In the genomic region with DNA sequence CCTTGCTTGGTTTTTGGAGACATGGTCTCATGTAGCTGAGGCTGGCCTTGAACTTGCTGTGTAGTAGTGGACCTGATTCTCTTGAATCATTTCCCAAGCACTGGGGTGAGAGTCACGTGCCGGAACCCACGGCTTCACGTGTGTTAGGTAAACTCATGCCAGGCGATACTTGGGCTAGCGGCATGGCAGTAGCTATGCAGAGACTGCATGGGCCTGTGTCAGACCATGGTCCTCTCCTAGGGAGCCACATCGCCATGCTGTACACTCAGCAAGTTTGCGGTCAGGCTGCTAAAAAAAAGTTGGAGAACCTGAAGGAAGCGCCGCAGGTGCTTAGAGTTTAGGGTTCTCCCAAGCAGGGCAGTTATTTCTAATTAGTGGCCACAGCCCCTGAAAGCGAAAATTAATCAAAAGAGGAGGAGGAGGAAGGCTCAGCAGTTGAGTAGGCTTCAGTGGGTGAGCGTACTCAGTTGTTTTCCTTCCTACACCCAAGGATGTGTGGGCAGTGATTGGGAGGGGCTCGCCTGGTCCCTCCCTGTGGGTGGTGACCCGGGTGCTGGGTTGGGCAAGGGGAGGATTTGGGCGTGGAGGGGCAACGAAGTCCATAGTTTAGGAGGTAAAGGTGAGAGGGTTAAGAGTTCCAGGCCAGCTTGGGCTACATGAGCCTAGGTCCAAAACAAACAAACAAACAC, we compare ENCODE assay signal across 8 mouse cellular contexts. TPM values are rescaled to one million over a fixed set of nuclear protein-coding genes. Genes with fewer than 3 reads are reported as not detected.
DNase-seq lines count a peak whose midpoint lies in the region; ATAC-seq and TF ChIP-seq lines count a peak whose summit lies in the region.

No protein-coding gene starts in this region.

- WGBS in embryonic facial prominence, embryonic 10.5 days: 55% methylated on average over 16 of the region's 16 CpGs
- 54% methylated on average over 16 of the region's 16 CpGs for WGBS in heart, embryonic 10.5 days
- 51% methylated on average over 16 of the region's 16 CpGs for WGBS in lung, postnatal 0 days

- no peak overlapping the region for H3K9ac ChIP-seq in lung, postnatal 0 days (replicated peaks; ENCODE audit: low read depth)

- peak overlapping the region; percentile 98 for H3K27ac ChIP-seq in embryonic facial prominence, embryonic 10.5 days (replicated peaks)
- H3K27ac ChIP-seq in heart, embryonic 10.5 days: peak overlapping the region; percentile 99
- H3K27ac ChIP-seq in lung, postnatal 0 days (ENCODE audit: low read length): peak overlapping the region; percentile 98

- no peaks in the 10 kb centered on the region for H3K27me3 ChIP-seq in embryonic facial prominence, embryonic 10.5 days (replicated peaks; ENCODE audit: low read depth, poor library complexity, severe bottlenecking)
- no peaks in the 10 kb centered on the region for H3K27me3 ChIP-seq in heart, embryonic 10.5 days (ENCODE audit: insufficient read depth, poor library complexity, severe bottlenecking)
- H3K27me3 ChIP-seq in lung, postnatal 0 days (replicated peaks; ENCODE audit: insufficient read depth, low read length): no peaks in the 10 kb centered on the region

- peaks cover 8% of the 10 kb centered on the region; the same call in 1 of the 2 replicates for H3K9me3 ChIP-seq in embryonic facial prominence, embryonic 10.5 days
- H3K9me3 ChIP-seq in heart, embryonic 10.5 days: peaks cover 4% of the 10 kb centered on the region; the same call in 1 of the 2 replicates
- H3K9me3 ChIP-seq in lung, postnatal 0 days (ENCODE audit: low read length): no peaks in the 10 kb centered on the region

- peak overlapping the region; percentile 95 for H3K4me3 ChIP-seq in embryonic facial prominence, embryonic 10.5 days
- peak overlapping the region; percentile 97 for H3K4me3 ChIP-seq in heart, embryonic 10.5 days
- peak overlapping the region; percentile 99 for H3K4me3 ChIP-seq in lung, postnatal 0 days (ENCODE audit: low read depth, low read length)

- H3K4me1 ChIP-seq in embryonic facial prominence, embryonic 10.5 days: peaks cover 42% of the 10 kb centered on the region
- H3K4me1 ChIP-seq in heart, embryonic 10.5 days: peaks cover 35% of the 10 kb centered on the region
- H3K4me1 ChIP-seq in lung, postnatal 0 days (ENCODE audit: insufficient read depth, low read depth, low read length): peaks cover 21% of the 10 kb centered on the region

- DNase-seq in gastrocnemius, adult 18-20 months (ENCODE audit: low spot score): peak; percentile 52
- no peak for DNase-seq in gastrocnemius, postnatal 10 days
- peak; percentile 36 for DNase-seq in embryonic facial prominence, embryonic 10.5 days (ENCODE audit: low spot score)
- DNase-seq in heart, embryonic 10.5 days (ENCODE audit: low spot score): peak; percentile 83
- peak; percentile 87 to 90 for DNase-seq in kidney, adult 8-10 months
- DNase-seq in lung, postnatal 0 days (ENCODE audit: low spot score): peak; percentile 90
- DNase-seq in ovary, postnatal 10 days (ENCODE audit: low spot score): peak; percentile 45
- DNase-seq in right cerebral cortex, postnatal 10 days (ENCODE audit: low spot score in 2 of 2): no peak

- TF ChIP-seq CTCF in lung, postnatal 0 days (IDR thresholded peaks at IDR 0.05): no peak

- H3K4me2 ChIP-seq in lung, postnatal 0 days (replicated peaks; ENCODE audit: low read depth, low read length): peak overlapping the region; percentile 76

- peak; percentile 76 for ATAC-seq in lung, postnatal 0 days

- peaks cover 24% of the 10 kb centered on the region for H3K36me3 ChIP-seq in embryonic facial prominence, embryonic 10.5 days (replicated peaks)
- peaks cover 9% of the 10 kb centered on the region; the same call in 1 of the 2 replicates for H3K36me3 ChIP-seq in heart, embryonic 10.5 days
- no peaks in the 10 kb centered on the region for H3K36me3 ChIP-seq in lung, postnatal 0 days (ENCODE audit: insufficient read depth, low read length)

- peak; percentile 35 for TF ChIP-seq EP300 in lung, postnatal 0 days (IDR thresholded peaks at IDR 0.05)

RNA-seq across cellular contexts. Expression of a gene that starts 10.0 kb away (rescaled TPM):
- 10 to 100 TPM; 39.4 to 45.3 TPM for total RNA-seq in gastrocnemius, adult 18-20 months (2021)
- 10 to 100 TPM; 44.2 to 48.4 TPM for total RNA-seq in gastrocnemius, postnatal 10 days (2021)
- 119 and 124 TPM in 2 replicates for polyA plus RNA-seq in embryonic facial prominence, embryonic 10.5 days (2016; fragmentation: Nextera tagmentation; extraction: Ambion mirVana)
- 104 and 110 TPM in 2 replicates for polyA plus RNA-seq in heart, embryonic 10.5 days (2016; fragmentation: Nextera tagmentation; extraction: Ambion mirVana)
- polyA plus RNA-seq in lung, postnatal 0 days (2015; fragmentation: Nextera tagmentation; extraction: Ambion mirVana): 278 and 286 TPM in 2 replicates

RNA-seq across cellular contexts. Expression of a gene that starts 30.9 kb away (rescaled TPM):
- 10 to 100 TPM; 14.1 to 16.0 TPM for total RNA-seq in gastrocnemius, adult 18-20 months (2021)
- total RNA-seq in gastrocnemius, postnatal 10 days (2021): 10 to 100 TPM; 17.8 to 21.3 TPM
- polyA plus RNA-seq in embryonic facial prominence, embryonic 10.5 days (2016; fragmentation: Nextera tagmentation; extraction: Ambion mirVana): 19.3 and 21.1 TPM in 2 replicates
- 15.1 and 18.7 TPM in 2 replicates for polyA plus RNA-seq in heart, embryonic 10.5 days (2016; fragmentation: Nextera tagmentation; extraction: Ambion mirVana)
- 34.1 and 35.0 TPM in 2 replicates for polyA plus RNA-seq in lung, postnatal 0 days (2015; fragmentation: Nextera tagmentation; extraction: Ambion mirVana)

Comparison
In these comparisons a context has a peak if more than half of its experiments do, and no peak if none do; other contexts are left out.
1. DNase-seq: peak in gastrocnemius, adult 18-20 months (single experiment), embryonic facial prominence, embryonic 10.5 days (single experiment), heart, embryonic 10.5 days (single experiment), kidney, adult 8-10 months (2 of 2), lung, postnatal 0 days (single experiment) and ovary, postnatal 10 days (single experiment); none in gastrocnemius, postnatal 10 days (single experiment) and right cerebral cortex, postnatal 10 days (0 of 2).
2. Peak in every context shown above with its lines, with median percentiles within 50 percentile points of each other: H3K27ac ChIP-seq and H3K4me3 ChIP-seq.